Mouse (Mus musculus): Measurements from ENCODE around the gene Dab1. TPM values are rescaled to one million over a fixed set of nuclear protein-coding genes. Genes with fewer than 3 reads are reported as not detected.

Gene Dab1
- total RNA-seq, 2 experiments from 2014 or later: 1.7 to 1.9 TPM

DNA sequence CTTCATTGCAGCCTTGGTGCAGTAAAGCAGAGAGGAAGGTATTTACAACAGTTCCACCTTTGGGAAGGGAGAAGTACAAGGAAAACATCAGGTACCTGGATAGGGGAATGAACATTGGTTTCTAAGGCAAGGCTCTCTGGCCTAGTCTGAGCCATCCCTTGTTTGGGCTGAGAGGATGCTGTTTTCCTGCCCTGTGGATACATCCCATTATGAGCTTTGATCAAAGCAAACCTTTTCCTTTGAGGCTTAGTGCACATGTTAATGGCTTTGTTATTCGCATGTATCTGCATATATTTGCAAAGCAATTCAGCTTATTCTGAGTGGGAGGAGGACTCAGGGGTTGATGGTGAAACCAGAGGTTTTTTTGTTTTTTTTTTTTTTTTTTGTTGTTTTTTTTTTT, 185.3 kb downstream of the Dab1 start:
- no peak for DNase-seq (ENCODE audit: low spot score in 2 of 2)

DNA sequence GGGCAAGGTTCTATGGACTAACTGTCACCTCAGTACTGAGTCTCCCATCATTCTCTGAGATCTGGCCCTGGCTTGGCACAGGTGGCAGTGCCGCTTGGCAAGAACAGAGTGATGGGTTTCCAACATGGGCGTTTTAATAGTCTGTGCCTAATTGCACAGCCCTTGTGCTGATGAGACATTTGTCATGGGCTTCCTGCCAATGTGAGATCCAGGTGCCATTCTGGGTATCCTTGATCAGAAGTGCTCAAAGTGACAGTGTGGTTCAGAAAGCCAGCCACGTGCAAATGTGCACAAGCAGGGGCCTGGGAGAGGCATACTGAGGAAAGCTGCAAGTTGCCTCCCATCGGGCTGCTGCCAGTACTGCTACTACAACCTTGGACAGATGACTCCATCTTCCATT, 203.5 kb downstream of the Dab1 start:
- DNase-seq (ENCODE audit: low spot score in 2 of 2): no peak

DNA sequence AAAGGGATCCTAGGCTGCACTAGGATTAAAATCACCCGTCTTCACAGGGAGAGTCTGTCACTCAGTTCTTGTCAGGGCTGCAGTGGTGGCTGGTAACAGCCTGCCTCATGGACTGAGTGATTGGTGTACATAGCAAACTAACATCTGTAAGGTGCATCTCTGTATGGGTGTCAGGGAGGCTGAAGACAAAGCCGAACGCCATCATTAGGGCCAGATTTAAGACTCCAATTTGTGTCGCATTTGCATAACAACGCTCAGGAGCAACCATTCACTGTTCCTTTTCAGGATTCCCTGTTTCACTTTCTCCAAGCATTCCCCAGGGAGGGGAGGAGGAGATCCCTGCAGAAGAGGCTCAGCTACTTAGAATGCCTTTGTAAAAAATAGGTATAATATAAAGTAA, 219.2 kb downstream of the Dab1 start:
- DNase-seq (ENCODE audit: low spot score in 2 of 2): no peak

DNA sequence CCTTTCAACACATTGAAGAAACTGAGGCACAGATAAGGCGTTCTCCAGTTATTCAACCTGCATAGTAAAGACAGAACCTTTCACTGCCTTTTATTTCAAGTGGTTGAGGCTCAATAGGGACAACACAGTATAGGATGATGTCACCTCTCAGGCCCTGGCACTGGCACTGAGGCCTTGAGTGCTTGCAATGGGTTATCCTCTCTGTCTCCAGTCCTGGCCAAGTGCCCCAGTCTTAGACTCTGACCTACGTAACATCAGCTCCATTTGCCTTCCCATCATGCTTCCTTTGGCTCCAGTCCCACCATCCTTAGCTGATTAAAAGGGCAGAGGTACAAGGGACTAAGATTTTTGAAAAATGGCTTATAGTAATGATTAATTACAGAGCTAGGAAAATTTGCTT, 220.4 kb downstream of the Dab1 start:
- DNase-seq (ENCODE audit: low spot score in 2 of 2): no peak

DNA sequence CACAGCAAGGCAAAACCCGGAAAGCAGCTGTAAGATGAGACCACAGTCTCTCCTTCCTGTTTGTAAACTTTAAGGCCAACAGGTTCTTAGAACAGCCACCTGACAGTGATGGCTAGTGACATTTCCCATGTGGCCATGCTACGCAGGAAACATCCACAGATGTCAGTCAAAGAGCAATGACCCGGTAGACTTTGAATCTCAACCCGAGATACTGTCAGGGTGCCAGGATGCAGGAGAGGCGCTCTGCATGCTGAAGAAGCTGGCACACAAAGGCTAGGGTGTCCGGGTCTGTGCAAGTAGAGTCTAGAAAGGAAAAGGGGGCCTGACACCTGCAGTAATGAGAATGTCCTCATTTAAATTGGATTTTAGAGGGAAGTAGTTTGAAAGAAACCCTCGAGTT, 222.0 kb downstream of the Dab1 start:
- DNase-seq (ENCODE audit: low spot score in 2 of 2): no peak

DNA sequence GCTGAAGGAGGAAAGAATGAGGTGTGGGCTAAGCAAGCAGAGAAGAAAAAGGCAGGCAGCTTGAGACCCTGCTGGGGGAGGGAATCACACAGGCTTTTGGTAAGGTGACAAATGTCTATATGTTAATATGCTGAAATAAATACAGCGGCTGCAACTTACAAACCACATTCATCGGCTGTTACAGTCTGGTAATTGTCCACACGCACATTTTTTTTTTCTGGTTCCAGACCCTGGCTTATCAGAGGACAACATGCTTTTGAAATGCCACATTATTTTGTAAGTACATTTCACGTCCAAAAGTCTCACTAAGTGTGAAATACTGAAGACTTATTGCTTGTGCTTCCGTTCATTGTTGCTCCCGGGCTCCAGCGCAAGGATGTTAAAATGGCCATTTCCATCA, 225.5 kb downstream of the Dab1 start:
- DNase-seq (ENCODE audit: low spot score in 2 of 2): no peak

DNA sequence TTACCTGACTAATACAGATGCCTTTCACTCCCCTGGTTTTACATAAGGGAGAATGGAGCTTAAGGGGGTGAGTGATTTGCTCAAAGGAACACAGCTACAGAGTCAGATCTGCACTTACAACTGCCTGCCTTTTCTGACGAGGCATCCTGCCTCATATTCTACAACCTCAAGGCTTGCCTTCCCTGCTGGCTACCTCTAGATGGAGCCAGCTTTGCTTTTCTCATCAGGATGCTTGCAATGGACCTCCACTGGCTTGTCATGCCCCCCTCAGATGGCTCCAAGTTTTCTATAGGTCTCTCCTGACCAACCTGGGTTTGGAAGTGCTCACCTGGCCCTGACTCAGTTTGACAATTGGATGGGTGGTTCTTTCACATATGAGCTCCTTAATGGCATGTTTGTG, 238.0 kb downstream of the Dab1 start:
- no peak for DNase-seq (ENCODE audit: low spot score in 2 of 2)

DNA sequence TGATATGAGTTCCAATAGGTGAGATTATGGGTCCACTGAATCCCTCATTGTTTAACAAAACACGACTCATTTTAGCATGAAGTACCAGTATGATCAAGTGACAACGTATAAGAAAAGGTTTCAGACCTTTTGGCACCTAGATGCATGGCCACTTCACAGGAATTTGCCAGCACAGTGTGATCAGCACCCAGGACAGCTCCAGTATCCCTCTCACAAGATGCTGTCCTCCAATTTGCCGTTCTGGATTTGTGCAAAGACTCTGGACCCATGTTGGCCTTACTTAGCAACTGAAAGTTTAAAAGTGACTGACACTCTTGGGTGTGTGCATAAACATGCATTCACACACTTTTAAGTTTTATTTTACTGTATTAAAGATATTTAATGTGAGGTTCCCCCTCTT, 256.4 kb downstream of the Dab1 start:
- DNase-seq (ENCODE audit: low spot score in 2 of 2): peak in 1 of 2 experiments; percentile 13

DNA sequence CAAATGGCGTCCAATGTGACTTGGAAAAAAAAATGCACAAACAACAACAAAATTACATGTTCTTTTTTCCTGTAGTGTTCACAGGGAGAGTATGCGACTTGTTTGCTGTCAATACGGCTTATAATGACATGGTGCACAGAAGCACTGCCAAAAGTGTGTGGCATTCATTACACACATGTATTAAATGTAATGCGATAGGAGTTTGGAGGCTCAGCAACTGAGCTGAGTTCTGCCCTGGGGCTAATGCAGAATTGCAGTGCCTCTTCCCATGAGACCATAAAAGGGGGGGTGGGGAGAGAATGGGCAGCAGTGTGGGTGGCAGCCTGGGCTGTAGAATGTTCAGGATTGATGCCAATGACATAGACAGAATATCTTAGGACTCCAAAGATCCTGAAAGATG, 259.7 kb downstream of the Dab1 start:
- DNase-seq (ENCODE audit: low spot score in 2 of 2): no peak

DNA sequence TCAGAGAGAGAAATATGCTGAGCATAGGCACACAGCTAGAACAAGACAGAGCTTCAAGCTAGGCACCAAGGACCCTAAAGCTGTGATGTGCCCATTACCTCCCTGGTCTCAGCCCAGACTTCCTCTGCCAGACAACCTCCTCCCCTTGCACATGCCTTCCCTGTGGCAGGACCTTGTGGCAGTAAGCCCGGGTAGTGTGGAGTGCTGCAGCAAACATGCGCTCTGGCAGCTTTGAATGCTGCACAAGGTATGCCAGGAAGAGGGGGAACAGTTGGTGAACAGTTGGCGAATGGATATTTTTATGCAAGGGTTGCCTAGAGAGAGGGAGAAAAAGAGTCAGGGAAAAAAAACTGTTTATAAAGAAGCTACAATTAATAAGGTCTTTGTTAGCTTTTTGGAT, 262.5 kb downstream of the Dab1 start:
- no peak for DNase-seq (ENCODE audit: low spot score in 2 of 2)

DNA sequence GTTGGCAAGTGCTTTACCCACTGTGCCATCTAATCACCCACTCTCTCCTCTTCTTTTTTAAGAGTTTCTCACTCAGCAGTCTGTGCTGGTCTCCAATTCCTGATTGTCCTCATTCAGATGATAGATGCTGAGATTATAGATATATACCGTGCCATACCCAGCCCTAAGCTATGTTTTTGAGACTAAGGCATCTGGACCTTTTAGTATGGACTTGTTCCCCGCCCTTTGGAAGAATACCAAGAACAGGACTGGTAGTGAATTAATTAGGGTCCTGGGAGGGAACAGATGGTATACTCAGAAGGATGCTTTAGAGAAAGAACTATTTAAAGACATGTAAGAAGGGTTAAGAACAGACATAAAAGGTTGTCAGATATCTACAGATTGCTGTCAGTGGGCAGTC, 268.9 kb downstream of the Dab1 start:
- DNase-seq (ENCODE audit: low spot score in 2 of 2): no peak

DNA sequence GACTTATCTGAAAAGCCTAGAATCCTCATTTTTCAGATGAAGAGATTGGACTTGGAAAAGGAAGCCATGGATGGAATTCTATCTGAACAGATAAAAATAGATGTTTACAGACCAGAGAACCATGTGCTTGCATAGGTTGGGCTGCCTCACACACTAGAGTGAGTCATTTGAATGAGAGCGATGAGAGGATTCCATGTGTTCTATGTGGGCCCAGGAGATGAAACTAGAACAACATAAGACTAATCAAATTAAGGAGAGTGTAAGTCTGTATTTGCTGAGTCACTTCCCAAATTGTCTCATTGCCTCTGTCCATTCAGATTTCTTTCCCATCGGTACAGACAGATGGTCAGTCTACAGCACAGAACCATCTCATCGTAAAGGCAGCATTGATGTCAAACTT, 270.0 kb downstream of the Dab1 start:
- no peak for DNase-seq (ENCODE audit: low spot score in 2 of 2)

DNA sequence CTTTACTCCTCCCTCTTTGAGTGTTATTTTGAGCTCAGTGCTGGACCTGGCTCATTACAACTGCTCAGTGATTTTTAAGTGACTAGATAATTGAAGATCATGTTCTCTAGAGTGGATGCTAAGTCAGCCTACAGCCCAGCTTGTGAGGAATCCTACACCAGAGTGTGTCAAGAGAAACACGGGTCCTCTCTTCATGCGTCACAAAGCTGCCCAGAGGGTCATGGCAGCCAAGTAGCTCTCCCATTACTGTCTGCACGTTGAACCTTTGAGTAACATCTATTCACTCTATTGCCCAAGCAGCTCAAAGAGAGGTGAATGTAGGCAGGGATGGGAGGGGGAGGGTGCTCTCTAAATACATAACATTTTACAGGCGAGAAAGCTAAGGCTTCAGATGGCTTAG, 277.6 kb downstream of the Dab1 start:
- DNase-seq (ENCODE audit: low spot score in 2 of 2): no peak

DNA sequence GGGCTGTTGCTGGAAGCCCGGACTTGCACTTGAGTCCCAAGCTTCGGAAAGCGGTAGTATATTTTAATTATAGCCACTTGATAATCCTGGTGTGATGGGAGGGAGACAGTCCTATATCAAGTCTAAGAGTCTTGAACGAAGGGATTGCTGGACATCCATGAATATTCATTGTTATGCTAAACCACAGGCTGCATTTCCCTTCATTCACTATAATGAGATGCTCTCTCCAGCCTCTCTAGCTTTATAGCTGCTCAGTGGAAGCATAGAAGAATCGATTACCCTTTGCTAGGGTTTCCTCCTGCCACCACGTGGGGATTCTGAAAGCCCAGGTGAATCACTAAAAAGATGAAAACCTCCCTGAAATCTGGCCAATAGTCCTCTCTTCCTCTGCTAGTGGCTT, 278.5 kb downstream of the Dab1 start:
- no peak for DNase-seq (ENCODE audit: low spot score in 2 of 2)

DNA sequence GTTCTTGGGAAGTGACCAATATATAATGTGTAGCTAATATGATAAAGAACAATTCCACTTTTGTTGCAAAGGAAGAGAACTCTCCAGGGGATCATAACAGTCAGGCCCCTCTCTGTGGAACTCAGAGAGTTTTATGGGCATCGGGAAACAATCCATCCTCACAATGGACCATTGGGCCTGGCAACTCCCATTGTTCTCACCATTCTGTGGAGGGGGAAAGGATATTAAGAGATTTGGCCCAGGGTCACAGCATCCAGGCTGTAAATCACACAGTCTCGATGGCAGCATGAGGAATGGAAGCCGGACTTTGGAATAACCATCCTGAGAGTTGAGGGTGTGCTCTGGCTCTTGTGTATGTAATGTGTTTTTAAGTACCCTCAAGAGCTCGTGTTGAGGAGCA, 292.3 kb downstream of the Dab1 start:
- no peak for DNase-seq (ENCODE audit: low spot score in 2 of 2)

DNA sequence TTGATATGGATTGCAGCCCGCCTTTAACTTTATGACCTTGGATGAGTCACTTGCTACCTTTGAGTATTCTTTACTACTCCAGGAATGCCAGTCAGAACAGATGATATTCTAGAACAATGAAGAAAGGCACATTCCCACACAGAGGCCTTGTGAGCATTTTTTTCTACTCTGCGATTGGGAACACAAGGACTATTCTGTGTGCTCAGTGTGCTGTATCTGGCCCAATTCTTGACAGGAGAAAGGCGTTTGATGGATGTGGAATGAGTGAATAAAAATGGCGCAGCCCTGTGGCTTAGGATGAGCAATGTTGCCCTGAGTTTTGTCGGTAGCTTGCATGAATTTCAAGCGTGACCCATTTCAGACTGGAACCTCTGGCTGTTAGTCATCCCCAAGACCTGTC, 292.9 kb downstream of the Dab1 start:
- no peak for DNase-seq (ENCODE audit: low spot score in 2 of 2)

DNA sequence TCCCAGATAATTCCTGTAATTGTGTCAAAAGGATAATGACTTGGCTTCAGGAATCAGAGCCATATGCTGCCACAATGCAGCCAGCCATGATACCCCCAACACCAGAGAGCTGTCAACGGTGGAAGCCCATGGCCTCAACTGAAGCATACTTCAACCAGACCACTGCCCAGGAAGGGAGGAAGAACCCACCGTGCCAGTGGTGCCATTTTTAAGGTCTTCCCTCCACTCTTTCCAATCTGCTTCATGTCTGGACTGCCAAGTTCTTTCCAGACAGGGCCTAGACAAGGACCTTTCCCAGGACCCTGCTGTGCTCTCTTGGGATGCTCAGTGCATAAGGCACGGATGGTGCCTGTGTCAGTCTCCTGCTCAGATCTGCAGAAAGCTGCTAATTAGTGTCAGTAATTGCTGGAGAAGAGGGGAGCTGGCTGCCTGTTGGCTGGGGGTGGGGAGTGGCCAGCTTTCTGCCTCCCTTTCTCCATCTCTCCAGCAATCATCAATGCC, 303.3 kb downstream of the Dab1 start:
- DNase-seq (ENCODE audit: low spot score in 2 of 2): no peak

DNA sequence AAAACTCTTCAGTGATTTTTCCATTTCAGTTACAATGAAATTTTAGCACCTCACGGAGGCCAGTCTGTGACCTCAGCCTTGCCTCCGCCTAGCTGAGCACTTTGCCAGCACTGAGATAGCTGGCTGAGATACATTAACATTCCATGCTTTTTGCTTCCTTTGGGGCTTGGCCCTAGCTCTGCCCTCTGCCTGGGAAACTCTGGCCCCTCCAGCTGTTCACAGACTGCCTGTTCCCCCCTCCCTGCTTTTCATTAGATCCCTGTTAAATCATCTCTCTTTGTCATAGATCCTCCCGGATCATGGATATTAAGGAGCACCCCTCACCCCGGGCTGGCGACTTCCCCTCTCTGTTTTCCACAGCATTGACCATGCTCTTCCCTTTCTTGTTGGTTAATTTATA, 307.5 kb downstream of the Dab1 start:
- peak in 1 of 2 experiments; percentile 26 for DNase-seq (ENCODE audit: low spot score in 2 of 2)

DNA sequence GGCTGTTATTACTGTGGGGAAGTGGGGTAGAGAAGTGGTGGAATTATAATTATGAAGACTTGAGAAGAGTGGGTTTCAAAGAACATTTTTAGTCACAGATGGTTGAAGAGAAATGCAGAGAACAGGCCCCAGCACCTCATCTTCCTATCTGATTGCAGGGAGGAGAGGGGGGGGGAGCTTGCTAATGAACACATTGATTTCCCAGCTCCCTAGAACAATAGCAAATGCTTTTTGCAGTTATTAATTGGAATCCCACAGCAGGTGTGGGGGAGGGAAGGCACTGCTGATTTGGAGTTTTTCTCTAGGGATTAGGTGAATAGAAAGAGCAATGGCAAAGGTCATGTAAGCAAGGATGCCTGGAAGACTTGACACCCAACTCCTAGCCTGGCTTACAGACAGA, 310.5 kb downstream of the Dab1 start:
- no peak for DNase-seq (ENCODE audit: low spot score in 2 of 2)

DNA sequence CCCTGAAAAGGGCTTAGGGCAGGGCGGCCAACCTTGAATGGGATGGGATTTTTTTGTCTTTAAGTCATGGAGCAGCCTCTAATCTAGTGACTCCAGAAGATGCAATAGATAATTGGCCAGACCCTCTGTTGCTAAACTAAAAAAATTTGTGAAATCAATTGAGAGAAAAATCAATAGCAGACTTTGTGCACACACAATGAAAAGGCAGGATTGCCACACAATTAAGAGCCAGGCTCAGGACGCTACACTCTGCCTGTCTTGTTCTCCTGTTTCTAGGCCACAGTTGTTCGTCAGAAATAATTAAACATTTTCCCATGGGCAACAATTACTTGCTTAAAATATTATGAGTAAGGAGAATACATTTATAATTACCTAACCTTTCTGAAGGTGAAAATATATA, 315.2 kb downstream of the Dab1 start:
- no peak for DNase-seq (ENCODE audit: low spot score in 2 of 2)

DNA sequence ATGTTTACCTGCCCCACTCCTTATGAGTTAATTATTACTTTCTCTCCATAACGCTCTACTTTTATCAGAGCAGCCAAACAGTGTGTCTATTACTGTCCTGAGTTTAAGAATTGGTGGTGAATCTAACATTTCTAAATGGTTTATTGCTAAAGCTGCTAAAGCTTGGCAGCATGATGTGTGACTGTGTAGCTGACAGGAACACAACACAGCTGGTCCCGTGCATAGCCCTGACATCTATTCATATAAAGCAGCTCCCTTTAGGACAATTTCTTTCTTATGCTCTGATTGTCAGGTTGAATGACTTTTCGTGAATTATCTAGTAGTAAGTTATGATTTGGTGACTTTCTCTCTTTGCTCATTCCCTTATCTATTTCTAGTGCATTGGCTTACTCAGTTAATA, 329.1 kb downstream of the Dab1 start:
- DNase-seq (ENCODE audit: low spot score in 2 of 2): no peak

DNA sequence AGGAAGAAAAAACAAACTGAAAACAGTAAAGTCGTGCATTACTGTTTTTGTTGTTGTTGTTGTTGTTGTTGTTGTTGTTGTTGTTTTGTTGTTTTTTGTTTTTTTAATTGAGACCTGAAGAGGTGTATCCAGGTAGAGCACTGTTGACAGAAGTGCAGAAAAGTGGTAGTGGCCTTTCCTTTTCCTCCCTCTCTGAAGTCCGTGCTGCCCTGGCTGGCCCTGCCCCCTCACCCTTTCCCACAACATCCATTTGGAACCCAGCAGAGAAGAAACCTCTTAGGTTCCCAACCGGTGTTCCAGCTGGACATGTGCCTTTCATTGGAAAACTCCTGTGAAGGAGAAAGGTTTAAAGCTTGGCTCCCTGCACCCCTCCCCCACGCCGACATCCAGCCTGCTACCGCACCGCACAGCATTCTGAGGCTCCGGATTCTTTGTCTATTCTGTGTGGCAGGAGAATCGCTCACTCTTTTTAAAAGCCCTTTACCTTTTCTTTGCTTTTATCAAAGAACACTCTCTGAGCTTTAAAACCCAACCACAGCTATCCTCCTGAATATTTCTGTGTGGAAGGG, 334.6 kb downstream of the Dab1 start:
- DNase-seq (ENCODE audit: low spot score in 2 of 2): no peak

DNA sequence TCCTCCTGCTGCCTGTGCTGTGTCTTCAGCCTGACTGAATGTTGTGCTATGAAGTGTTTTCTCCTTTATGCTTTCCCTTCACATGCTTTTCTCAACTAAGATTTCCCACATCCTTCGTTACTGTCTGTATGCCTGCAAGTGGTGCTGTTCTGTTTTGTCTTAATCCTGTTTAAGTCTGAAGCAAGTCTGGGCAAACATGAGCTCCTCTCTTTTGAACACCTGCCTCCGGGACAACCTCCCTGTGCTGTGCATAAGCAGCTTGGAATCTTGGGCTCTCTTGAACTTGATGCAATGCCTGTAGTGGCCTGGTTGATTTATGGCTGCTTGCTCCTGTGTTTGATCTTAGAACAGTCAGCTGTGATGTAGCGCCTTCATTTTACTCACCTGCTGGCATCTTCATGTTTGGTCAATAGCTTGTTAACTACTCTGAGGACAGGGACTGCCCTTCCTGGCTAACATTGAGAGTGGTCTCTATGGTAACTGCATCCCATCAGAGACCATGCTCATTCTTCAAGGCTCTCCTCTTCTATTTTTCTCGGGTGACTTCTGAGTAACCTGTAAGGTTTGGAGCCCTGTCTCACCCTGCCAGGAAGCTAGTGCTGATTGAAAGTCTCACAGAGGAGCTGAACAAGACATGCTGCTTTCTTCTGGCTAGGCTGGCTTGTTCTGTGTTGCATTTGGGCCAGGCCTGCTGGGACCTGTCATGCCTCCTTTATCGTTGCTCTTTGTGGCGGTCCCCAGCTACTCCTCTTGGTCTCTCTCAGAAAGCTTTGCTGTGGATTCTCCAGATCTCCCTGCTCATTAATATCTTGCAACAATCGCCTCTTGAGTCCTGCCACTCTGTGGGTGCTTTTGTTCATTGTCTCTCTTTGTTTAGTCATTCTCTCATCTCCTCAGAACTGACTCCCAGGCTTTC, 342.2 kb downstream of the Dab1 start:
- DNase-seq (ENCODE audit: low spot score in 2 of 2): no peak

Data from gastrocnemius, postnatal 4 days (tissue).